Mouse (Mus musculus) liver, adult 2 months (tissue): ENCODE measurements around the gene A3galt2. TPM values are rescaled to one million over a fixed set of nuclear protein-coding genes. Genes with fewer than 3 reads are reported as not detected.

ENCODE experiments used
- DNase-seq: peaks from one replicate; pipeline ENCODE4 v3.0.0-alpha.2; 2011; ENCODE audit warnings: low read depth, low spot score; ENCODE audit errors: extremely low read depth
- H3K27ac ChIP-seq: fragments of 200-500 bp; replicated peaks from 2 replicates; pipeline ENCODE4 v1.5.1; 2012; ENCODE audit warnings: low read depth, mild to moderate bottlenecking, control low read depth, inconsistent platforms, low read length; ENCODE audit not compliant: insufficient read depth
- H3K27me3 ChIP-seq: fragments of 200-500 bp; 2 replicates; pipeline ENCODE4 v1.6.1; 2012; ENCODE audit warnings: mild to moderate bottlenecking, moderate library complexity, low read length, inconsistent platforms; ENCODE audit not compliant: control insufficient read depth, insufficient read depth
- H3K36me3 ChIP-seq: fragments of 200-500 bp; 2 replicates; pipeline ENCODE4 v1.6.1; 2012; ENCODE audit warnings: low read length, inconsistent platforms; ENCODE audit not compliant: control insufficient read depth, insufficient read depth
- H3K4me1 ChIP-seq: fragments of 200-500 bp; 2 replicates; pipeline ENCODE4 v1.6.1; 2011; ENCODE audit warnings: low read length; ENCODE audit not compliant: control insufficient read depth, insufficient read depth
- H3K4me3 ChIP-seq: fragments of 200-500 bp; 2 replicates; pipeline ENCODE4 v1.5.1; 2011; ENCODE audit warnings: low read depth, mild to moderate bottlenecking, control low read depth, low read length, moderate library complexity; ENCODE audit not compliant: insufficient read depth
- H3K79me2 ChIP-seq: fragments of 200-500 bp; 2 replicates; pipeline ENCODE4 v1.6.1; 2012; ENCODE audit warnings: inconsistent platforms, mild to moderate bottlenecking, low read length, moderate library complexity; ENCODE audit not compliant: control insufficient read depth, insufficient read depth
- H3K9ac ChIP-seq: fragments of 200-500 bp; 2 replicates; pipeline ENCODE4 v1.6.1; 2012; ENCODE audit warnings: low read depth, mild to moderate bottlenecking, control low read depth, inconsistent platforms, low read length
- CTCF ChIP-seq: fragments of 200-500 bp; IDR thresholded peaks from 2 replicates; pipeline ENCODE4 v1.5.1; 2011; ENCODE audit warnings: low read depth, low read length, control low read depth
- POLR2A ChIP-seq: fragments of 200-500 bp; IDR thresholded peaks from 2 replicates; pipeline ENCODE4 v1.6.1; 2011; ENCODE audit warnings: low read length, control low read depth; ENCODE audit not compliant: insufficient read depth; ENCODE audit errors: extremely low read depth
- WGBS: fragments of 180-500 bp; shearing (Covaris S2); methylation state at CpG from one replicate; pipeline ENCODE4 v1.1.7; 2018; 5-methylcytosine and 5-hydroxymethylcytosine counted together
- polyA plus RNA-seq: library from polyadenylated mRNA; depleted of rRNA; stranded (reverse); fragments of >200 nt; gene quantifications from 2 replicates; pipeline ENCODE4 v1.2.3, GENCODE M21; 2012
- total RNA-seq: library from RNA; depleted of rRNA; stranded (reverse); fragments of >200 nt; gene quantifications from 2 replicates; pipeline ENCODE4 v1.2.3, GENCODE M21; 2014

Gene A3galt2
- total and polyA plus RNA-seq, 2 experiments = under 0.01 to 0.02 TPM

GRCm38 (mm10) chr4:128787023-128787939, 32.1 kb downstream of the A3galt2 start:
- H3K9ac ChIP-seq = no peak overlapping the region
- no peak overlapping the region for H3K27ac ChIP-seq
- DNase-seq = no peak
- TF ChIP-seq POLR2A = no peak
- TF ChIP-seq CTCF = no peak
- H3K4me3 ChIP-seq = no peak overlapping the region
- H3K27me3 ChIP-seq = no peaks in the 10 kb centered on the region
- no peaks in the 10 kb centered on the region for H3K79me2 ChIP-seq
- 92% methylated on average over 24 of the region's 24 CpGs for WGBS
- 0 out of 2 replicates have a peak, but pooled peaks cover 5% of the 10 kb centered on the region for H3K4me1 ChIP-seq
- H3K36me3 ChIP-seq = peaks cover 9% of the 10 kb centered on the region; the same call in 1 of the 2 replicates

GRCm38 (mm10) chr4:128788108-128788507, 32.9 kb downstream of the A3galt2 start:
- H3K9ac ChIP-seq = no peak overlapping the region
- peaks cover 9% of the 10 kb centered on the region; the same call in 1 of the 2 replicates for H3K36me3 ChIP-seq
- H3K4me3 ChIP-seq = no peak overlapping the region
- no peaks in the 10 kb centered on the region for H3K79me2 ChIP-seq
- WGBS = 90% methylated on average over 4 of the region's 4 CpGs
- H3K27ac ChIP-seq = no peak overlapping the region
- DNase-seq = no peak
- H3K27me3 ChIP-seq = no peaks in the 10 kb centered on the region
- no peak for TF ChIP-seq CTCF
- no peak for TF ChIP-seq POLR2A
- 0 out of 2 replicates have a peak, but pooled peaks cover 5% of the 10 kb centered on the region for H3K4me1 ChIP-seq

- no peak overlapping the region for H3K9ac ChIP-seq
- H3K27ac ChIP-seq = no peak overlapping the region
- no peak for DNase-seq
- TF ChIP-seq CTCF (no peak), POLR2A (no peak)
- peaks cover 9% of the 10 kb centered on the region for H3K4me1 ChIP-seq
- H3K4me3 ChIP-seq = no peak overlapping the region
- H3K79me2 ChIP-seq = no peaks in the 10 kb centered on the region
- H3K36me3 ChIP-seq = peaks cover 5% of the 10 kb centered on the region; the same call in 1 of the 2 replicates
- WGBS = 41% methylated on average over 18 of the region's 18 CpGs
- H3K27me3 ChIP-seq = no peaks in the 10 kb centered on the region
These were observed 34.5 kb downstream of the A3galt2 start for GRCm38 (mm10) chr4:128789646-128790045.

- H3K36me3 ChIP-seq = no peaks in the 10 kb centered on the region
- WGBS = 10% methylated on average over 1 of the region's 1 CpGs
- H3K4me1 ChIP-seq = peaks cover 16% of the 10 kb centered on the region
- no peak overlapping the region for H3K27ac ChIP-seq
- no peak overlapping the region for H3K4me3 ChIP-seq
- H3K9ac ChIP-seq = no peak overlapping the region
- DNase-seq = no peak
- TF ChIP-seq POLR2A (no peak), CTCF (no peak)
- H3K27me3 ChIP-seq = no peaks in the 10 kb centered on the region
- H3K79me2 ChIP-seq = peaks cover 4% of the 10 kb centered on the region; the same call in 1 of the 2 replicates
These were observed 38.5 kb downstream of the A3galt2 start for GRCm38 (mm10) chr4:128793710-128794109.

GRCm38 (mm10) chr4:128794198-128794597, 39.0 kb downstream of the A3galt2 start:
- no peak for TF ChIP-seq CTCF
- TF ChIP-seq POLR2A = no peak
- H3K27me3 ChIP-seq = no peaks in the 10 kb centered on the region
- H3K9ac ChIP-seq = no peak overlapping the region
- 0 out of 2 replicates have a peak overlapping the region, but pooled peaks have one; percentile 26 for H3K27ac ChIP-seq
- 23% methylated on average over 8 of the region's 8 CpGs for WGBS
- H3K36me3 ChIP-seq = no peaks in the 10 kb centered on the region
- H3K79me2 ChIP-seq = peaks cover 9% of the 10 kb centered on the region; the same call in 1 of the 2 replicates
- H3K4me1 ChIP-seq = peaks cover 16% of the 10 kb centered on the region
- DNase-seq = peak; percentile 86
- H3K4me3 ChIP-seq = no peak overlapping the region
